Mouse (Mus musculus) right cerebral cortex, postnatal 10 days (tissue): ENCODE results near the gene Psmd9.

Experiments
- DNase-seq, 2 experiments: peaks; one replicate each; pipeline ENCODE4 v3.0.0; 2021; ENCODE audit warnings: low spot score in 2 of 2

Psmd9 gene

GRCm38 (mm10) chr5:123236426-123236825 lies 67.2 kb downstream of the Psmd9 start:
- peak; percentile 38 to 53 for DNase-seq

GRCm38 (mm10) chr5:123239501-123239900 lies 70.3 kb downstream of the Psmd9 start:
- DNase-seq, result peak in 1 of 2 experiments; percentile 17

GRCm38 (mm10) chr5:123245518-123245917 lies 76.3 kb downstream of the Psmd9 start:
- peak in 1 of 2 experiments; percentile 70 for DNase-seq

GRCm38 (mm10) chr5:123251390-123251789 lies 82.2 kb downstream of the Psmd9 start:
- DNase-seq, result no peak

GRCm38 (mm10) chr5:123251834-123252233 lies 82.6 kb downstream of the Psmd9 start, which contains the start of gene Wdr66:
TSS of gene Wdr66 (plus strand) at chr5:123252102.
- DNase-seq, result peak; percentile 97

GRCm38 (mm10) chr5:123256841-123257755 lies 87.9 kb downstream of the Psmd9 start:
- DNase-seq, result peak; percentile 85 to 91

- peak in 1 of 2 experiments; percentile 57 for DNase-seq
These were observed 89.8 kb downstream of the Psmd9 start for GRCm38 (mm10) chr5:123258990-123259389.

- DNase-seq, result no peak
These were observed 91.5 kb downstream of the Psmd9 start for GRCm38 (mm10) chr5:123260698-123261097.

GRCm38 (mm10) chr5:123266909-123267308 lies 97.7 kb downstream of the Psmd9 start:
- DNase-seq, result no peak

- no peak for DNase-seq
These were observed 99.6 kb downstream of the Psmd9 start for GRCm38 (mm10) chr5:123268477-123269474.

- no peak for DNase-seq
These were observed 101.7 kb downstream of the Psmd9 start for GRCm38 (mm10) chr5:123270917-123271316.

- no peak for DNase-seq
These were observed 103.7 kb downstream of the Psmd9 start for GRCm38 (mm10) chr5:123272927-123273326.

- no peak for DNase-seq
These were observed 107.6 kb downstream of the Psmd9 start for GRCm38 (mm10) chr5:123276636-123277341.

GRCm38 (mm10) chr5:123277342-123277701 lies 108.1 kb downstream of the Psmd9 start:
- no peak for DNase-seq

GRCm38 (mm10) chr5:123277704-123278103 lies 108.5 kb downstream of the Psmd9 start:
- no peak for DNase-seq

GRCm38 (mm10) chr5:123279248-123279647 lies 110.0 kb downstream of the Psmd9 start:
- DNase-seq, result no peak

- no peak for DNase-seq
These were observed 112.3 kb downstream of the Psmd9 start for GRCm38 (mm10) chr5:123281336-123282136.

- DNase-seq, result peak in 1 of 2 experiments; percentile 69
These were observed 116.0 kb downstream of the Psmd9 start for GRCm38 (mm10) chr5:123285174-123285573.

GRCm38 (mm10) chr5:123288079-123288478 lies 118.9 kb downstream of the Psmd9 start:
- DNase-seq, result no peak

GRCm38 (mm10) chr5:123294653-123295052 lies 125.4 kb downstream of the Psmd9 start:
- no peak for DNase-seq
